Mouse (Mus musculus) liver, embryonic 16.5 days (tissue): ENCODE data around the gene Sfpq. TPM values are rescaled to one million over a fixed set of nuclear protein-coding genes. Genes with fewer than 3 reads are reported as not detected.

Experiments
- ATAC-seq: fragments of 200-750 bp; cut with Nextera tagmentation; 2 replicates; pipeline ENCODE4 v1.8.0; 2017; ENCODE audit warnings: low read depth, mild to moderate bottlenecking, moderate number of reproducible peaks, moderate library complexity
- H3K27ac ChIP-seq: fragments of 300-500 bp; sonication (generic); 2 replicates; pipeline ENCODE4 v1.5.1; 2014; ENCODE audit warnings: mild to moderate bottlenecking, low read length
- H3K27me3 ChIP-seq: fragments of 300-500 bp; sonication (generic); 2 replicates; pipeline ENCODE4 v1.6.1; 2014; ENCODE audit warnings: low read depth, low read length, mixed read lengths; ENCODE audit not compliant: control insufficient read depth, insufficient read depth
- H3K36me3 ChIP-seq: fragments of 300-500 bp; sonication (generic); 2 replicates; pipeline ENCODE4 v1.6.1; 2014; ENCODE audit warnings: mild to moderate bottlenecking; ENCODE audit not compliant: control insufficient read depth, insufficient read depth
- H3K4me1 ChIP-seq: fragments of 300-500 bp; sonication (generic); 2 replicates; pipeline ENCODE4 v1.6.1; 2014; ENCODE audit warnings: low read depth, low read length, mixed read lengths; ENCODE audit not compliant: control insufficient read depth
- H3K4me2 ChIP-seq: fragments of 300-500 bp; sonication (generic); 2 replicates; pipeline ENCODE4 v1.6.1; 2014; ENCODE audit warnings: low read depth, low read length, mixed read lengths
- H3K4me3 ChIP-seq: fragments of 300-500 bp; sonication (generic); 2 replicates; pipeline ENCODE4 v1.5.1; 2014; ENCODE audit warnings: low read depth, mild to moderate bottlenecking, low read length
- H3K9ac ChIP-seq: fragments of 300-500 bp; sonication (generic); 2 replicates; pipeline ENCODE4 v1.6.1; 2014; ENCODE audit warnings: low read depth, low read length
- H3K9me3 ChIP-seq: fragments of 300-500 bp; sonication (generic); replicated peaks from 2 replicates; pipeline ENCODE4 v1.6.1; 2016; ENCODE audit warnings: low read length; ENCODE audit not compliant: control insufficient read depth
- WGBS: fragments of 180-500 bp; shearing (Covaris S2); extraction: QIAGEN DNeasy Blood & Tissue Kit; methylation state at CpG from one replicate; pipeline ENCODE4 v1.1.7; 2014; ENCODE audit not compliant: insufficient replicate concordance; 5-methylcytosine and 5-hydroxymethylcytosine counted together
- polyA plus RNA-seq: library from polyadenylated mRNA; unstranded; fragments of >200 nt; fragmentation: Nextera tagmentation; extraction: Ambion mirVana; gene quantifications from 2 replicates; pipeline ENCODE4 v1.2.1, GENCODE M21; 2015

Gene Sfpq
- polyA plus RNA-seq, 1 experiment from 2014 or later = 21.6 TPM

GRCm38 (mm10) chr4:127023201-127023600 lies 2.1 kb downstream of the Sfpq start:
- no peak overlapping the region for H3K27ac ChIP-seq

DNA sequence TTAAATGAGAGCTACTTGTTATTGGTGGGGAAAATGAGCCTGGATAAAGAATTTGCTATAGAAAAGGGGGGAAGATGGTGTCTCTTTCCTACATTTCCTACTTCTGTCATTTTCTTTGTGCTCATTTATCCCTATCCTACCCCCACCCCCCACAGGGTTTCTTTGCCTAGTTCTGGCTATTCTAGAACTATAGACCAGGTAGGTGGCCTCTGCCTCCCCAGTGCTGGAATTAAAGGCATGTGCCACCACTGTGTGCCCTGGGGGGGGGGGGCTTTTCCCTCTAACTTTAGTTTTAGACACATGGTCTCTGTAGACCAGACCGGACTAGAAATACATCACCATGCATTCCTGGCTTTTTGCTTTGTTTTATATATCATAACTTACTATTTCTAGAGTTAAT lies 3.1 kb downstream of the Sfpq start:
- Histone ChIP-seq H3K9me3 (no peaks in the 10 kb centered on the region), H3K4me1 (peaks cover 28% of the 10 kb centered on the region), H3K9ac (peak overlapping the region; percentile 99), H3K27ac (no peak overlapping the region), H3K36me3 (peaks cover 50% of the 10 kb centered on the region), H3K27me3 (no peaks in the 10 kb centered on the region), H3K4me3 (peak overlapping the region; percentile 99), H3K4me2 (peak overlapping the region; percentile 81)
- no peak for ATAC-seq
- WGBS = 66% methylated on average over 1 of the region's 1 CpGs

More at GRCm38 (mm10) chr4:127023201-127023600, 2.1 kb downstream of the Sfpq start:
- peaks cover 44% of the 10 kb centered on the region for H3K36me3 ChIP-seq
- no peak for ATAC-seq
- H3K4me2 ChIP-seq = peak overlapping the region; percentile 81
- H3K9me3 ChIP-seq = no peaks in the 10 kb centered on the region
- H3K4me1 ChIP-seq = peaks cover 28% of the 10 kb centered on the region
- peak overlapping the region; percentile 99 for H3K4me3 ChIP-seq
- WGBS = under 1% methylated on average over 9 of the region's 9 CpGs
- H3K27me3 ChIP-seq = no peaks in the 10 kb centered on the region
- peak overlapping the region; percentile 99 for H3K9ac ChIP-seq

GRCm38 (mm10) chr4:127026826-127027225 lies 5.7 kb downstream of the Sfpq start:
- Histone ChIP-seq H3K27ac (no peak overlapping the region), H3K4me1 (peaks cover 21% of the 10 kb centered on the region), H3K9ac (no peak overlapping the region), H3K27me3 (no peaks in the 10 kb centered on the region), H3K9me3 (no peaks in the 10 kb centered on the region), H3K4me3 (no peak overlapping the region), H3K4me2 (no peak overlapping the region), H3K36me3 (peaks cover 74% of the 10 kb centered on the region)
- no peak for ATAC-seq
- 84% methylated on average over 4 of the region's 4 CpGs for WGBS

- H3K4me3 ChIP-seq = no peak overlapping the region
- no peak overlapping the region for H3K4me2 ChIP-seq
- H3K9me3 ChIP-seq = no peaks in the 10 kb centered on the region
- peaks cover 21% of the 10 kb centered on the region for H3K4me1 ChIP-seq
- H3K9ac ChIP-seq = no peak overlapping the region
- peaks cover 79% of the 10 kb centered on the region for H3K36me3 ChIP-seq
- H3K27me3 ChIP-seq = no peaks in the 10 kb centered on the region
- WGBS = 59% methylated on average over 4 of the region's 4 CpGs
- no peak overlapping the region for H3K27ac ChIP-seq
- ATAC-seq = no peak
These were observed 6.4 kb downstream of the Sfpq start for GRCm38 (mm10) chr4:127027228-127028190.

GRCm38 (mm10) chr4:127037158-127037557 lies 16.0 kb downstream of the Sfpq start:
- no peak for ATAC-seq
- H3K27ac ChIP-seq = no peak overlapping the region

GRCm38 (mm10) chr4:127037908-127038827 lies 17.0 kb downstream of the Sfpq start:
- no peak overlapping the region for H3K9ac ChIP-seq
- H3K4me2 ChIP-seq = no peak overlapping the region
- no peak overlapping the region for H3K27ac ChIP-seq
- H3K4me3 ChIP-seq = no peak overlapping the region
- ATAC-seq = peak; percentile 27; the same call in 1 of the 2 replicates
- WGBS = 78% methylated on average over 8 of the region's 8 CpGs
- H3K27me3 ChIP-seq = no peaks in the 10 kb centered on the region
- H3K4me1 ChIP-seq = no peaks in the 10 kb centered on the region; the same call in 1 of the 2 replicates
- no peaks in the 10 kb centered on the region for H3K9me3 ChIP-seq
- peaks cover 58% of the 10 kb centered on the region for H3K36me3 ChIP-seq

More at GRCm38 (mm10) chr4:127037158-127037557, 16.0 kb downstream of the Sfpq start:
- Histone ChIP-seq H3K9me3 (no peaks in the 10 kb centered on the region), H3K36me3 (peaks cover 66% of the 10 kb centered on the region), H3K9ac (no peak overlapping the region), H3K4me3 (no peak overlapping the region), H3K4me2 (no peak overlapping the region), H3K4me1 (no peaks in the 10 kb centered on the region; the same call in 1 of the 2 replicates), H3K27me3 (no peaks in the 10 kb centered on the region)
- 79% methylated on average over 3 of the region's 3 CpGs for WGBS

DNA sequence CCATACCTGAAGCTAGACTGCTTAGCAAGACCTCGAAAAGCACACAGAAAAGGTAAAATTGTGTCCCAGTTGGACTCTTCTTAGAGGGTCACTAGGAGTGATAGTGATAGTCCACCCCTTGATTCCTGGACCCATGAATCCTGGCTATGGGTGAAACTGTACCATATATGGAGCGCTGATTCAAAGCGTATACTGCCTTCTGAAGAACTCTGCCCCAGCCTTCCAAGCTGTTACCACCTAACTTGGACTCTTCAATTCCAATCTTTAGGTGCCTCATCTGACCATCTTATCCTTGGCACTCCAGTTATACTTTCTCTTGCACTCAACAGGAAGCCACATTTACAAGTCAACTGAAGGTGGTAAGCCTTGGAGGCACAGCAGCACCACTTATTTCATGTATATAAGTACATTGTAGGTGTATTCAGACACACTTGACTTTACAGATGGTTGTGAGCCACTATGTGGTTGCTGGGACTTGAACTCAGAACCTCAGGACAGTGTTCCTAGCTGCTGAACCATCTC lies 17.8 kb downstream of the Sfpq start:
- Histone ChIP-seq H3K27ac (no peak overlapping the region), H3K36me3 (peaks cover 51% of the 10 kb centered on the region), H3K4me3 (no peak overlapping the region), H3K4me2 (no peak overlapping the region), H3K9ac (no peak overlapping the region), H3K4me1 (no peaks in the 10 kb centered on the region; the same call in 1 of the 2 replicates), H3K27me3 (no peaks in the 10 kb centered on the region), H3K9me3 (no peaks in the 10 kb centered on the region)
- ATAC-seq = no peak
- 75% methylated on average over 3 of the region's 3 CpGs for WGBS

DNA sequence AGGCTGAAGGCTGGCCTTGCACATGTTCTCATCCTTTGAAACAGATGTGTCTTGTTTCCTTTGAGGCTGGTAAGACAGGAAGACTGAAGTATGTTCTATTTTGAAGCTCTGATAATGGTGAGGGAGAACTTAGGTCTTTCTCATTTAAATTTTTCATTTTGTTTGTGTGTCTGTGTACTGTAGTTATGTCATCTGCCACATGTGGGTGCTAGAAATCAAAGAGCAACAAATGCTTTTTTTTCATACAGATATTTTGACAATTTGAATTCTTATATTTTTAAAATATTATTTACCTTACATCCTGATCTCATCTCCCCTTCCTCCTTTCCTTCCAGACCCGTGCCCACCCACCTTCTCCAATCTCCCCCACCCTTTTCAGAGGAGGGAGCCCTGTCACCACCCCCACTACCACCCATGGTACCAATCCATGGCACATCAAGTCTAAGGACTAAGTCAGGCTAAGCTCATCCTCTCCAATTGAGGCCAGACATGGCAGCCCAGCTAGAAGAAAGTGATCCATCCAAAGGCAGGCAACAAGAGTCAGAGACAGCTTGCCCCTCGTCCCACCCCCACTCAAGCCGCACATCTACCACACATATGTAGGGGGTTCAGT lies 18.9 kb downstream of the Sfpq start:
- Histone ChIP-seq H3K9ac (no peak overlapping the region), H3K9me3 (no peaks in the 10 kb centered on the region), H3K27ac (no peak overlapping the region), H3K4me1 (no peaks in the 10 kb centered on the region), H3K27me3 (no peaks in the 10 kb centered on the region), H3K36me3 (peaks cover 43% of the 10 kb centered on the region), H3K4me2 (no peak overlapping the region), H3K4me3 (no peak overlapping the region)
- no peak for ATAC-seq
- 68% methylated on average over 3 of the region's 3 CpGs for WGBS
